Mouse (Mus musculus) cortical plate, adult 2 months (tissue): ENCODE measurements around the gene Urad. TPM values are rescaled to one million over a fixed set of nuclear protein-coding genes. Genes with fewer than 3 reads are reported as not detected.

ENCODE experiments used
- H3K27ac ChIP-seq: fragments of 200-500 bp; 2 replicates; pipeline ENCODE4 v1.5.1; 2012; ENCODE audit warnings: low read length, control low read depth, inconsistent platforms; ENCODE audit not compliant: insufficient read depth
- H3K4me1 ChIP-seq: fragments of 200-500 bp; 2 replicates; pipeline ENCODE4 v1.6.1; 2011; ENCODE audit warnings: low read length; ENCODE audit not compliant: control insufficient read depth, insufficient read depth
- H3K4me3 ChIP-seq: fragments of 200-500 bp; 2 replicates; pipeline ENCODE4 v1.5.1; 2011; ENCODE audit warnings: mild to moderate bottlenecking, low read length, control low read depth; ENCODE audit not compliant: insufficient read depth
- CTCF ChIP-seq: fragments of 200-500 bp; IDR thresholded peaks from 2 replicates; pipeline ENCODE4 v1.5.1; 2011; ENCODE audit warnings: mild to moderate bottlenecking, control low read depth, low read length; ENCODE audit not compliant: insufficient read depth; ENCODE audit errors: extremely low read depth
- POLR2A ChIP-seq: fragments of 200-500 bp; IDR thresholded peaks from 2 replicates; pipeline ENCODE4 v1.6.1; 2011; ENCODE audit warnings: mild to moderate bottlenecking, low read length, control low read depth; ENCODE audit not compliant: insufficient read depth; ENCODE audit errors: extremely low read depth
- polyA plus RNA-seq: library from polyadenylated mRNA; depleted of rRNA; stranded (reverse); fragments of >200 nt; gene quantifications from 2 replicates; pipeline ENCODE4 v1.2.3, GENCODE M21; 2012

The Urad gene
- polyA plus RNA-seq, 1 experiment: not detected

DNA sequence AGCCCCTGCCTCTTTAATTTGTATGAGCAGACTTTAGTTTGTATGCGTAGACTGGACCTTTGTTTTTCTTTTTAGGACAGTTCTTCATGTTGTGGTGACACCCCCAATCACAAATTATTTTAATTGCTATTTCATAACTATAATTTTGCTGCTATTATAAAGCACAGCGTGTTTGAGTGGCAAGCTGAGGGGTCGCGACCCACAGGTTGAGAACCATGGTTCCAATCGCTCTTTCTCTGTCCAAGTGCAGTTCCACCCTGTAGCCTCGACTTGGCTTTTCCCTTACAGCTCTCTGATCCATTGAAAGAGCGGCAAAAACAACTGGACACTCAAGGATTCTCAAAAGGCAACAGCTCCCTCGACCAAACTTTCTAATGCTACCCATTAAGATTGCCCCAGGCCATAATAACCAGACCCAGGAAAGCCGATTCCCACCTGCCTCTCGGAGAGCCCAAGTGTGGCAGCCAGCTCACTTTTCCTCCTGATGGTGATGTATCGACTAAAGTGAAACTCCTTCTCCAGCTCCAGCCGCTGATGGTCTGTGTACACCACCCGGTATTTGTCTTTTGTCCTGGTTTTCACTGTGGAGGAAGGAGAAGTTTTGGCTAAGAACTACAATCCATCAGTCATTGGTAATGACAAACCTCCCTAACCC lies 19.4 kb downstream of the Urad start:
- Histone ChIP-seq H3K4me1 (no peaks in the 10 kb centered on the region), H3K4me3 (no peak overlapping the region), H3K27ac (no peak overlapping the region)
- TF ChIP-seq POLR2A (no peak), CTCF (no peak)

DNA sequence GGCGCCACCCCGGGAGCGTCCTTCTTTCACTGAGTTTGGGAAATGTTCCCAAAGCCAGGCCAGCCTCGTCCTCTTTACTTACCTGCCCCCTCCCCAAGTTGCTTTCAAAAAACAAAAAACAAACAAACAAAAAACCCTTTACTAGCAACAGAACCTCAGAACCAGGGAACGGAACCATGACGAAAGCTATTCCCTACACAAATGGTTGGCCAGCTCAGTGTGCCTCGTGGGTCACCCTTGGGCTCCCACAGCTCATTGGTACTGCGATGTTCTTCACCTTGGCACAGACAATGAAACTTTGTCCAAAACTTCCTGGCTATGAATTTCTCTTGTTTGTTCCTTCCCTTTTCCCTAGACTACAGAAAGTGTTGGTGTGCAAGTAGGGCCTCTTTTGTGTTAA lies 20.1 kb downstream of the Urad start:
- no peak overlapping the region for H3K27ac ChIP-seq
- no peaks in the 10 kb centered on the region for H3K4me1 ChIP-seq

DNA sequence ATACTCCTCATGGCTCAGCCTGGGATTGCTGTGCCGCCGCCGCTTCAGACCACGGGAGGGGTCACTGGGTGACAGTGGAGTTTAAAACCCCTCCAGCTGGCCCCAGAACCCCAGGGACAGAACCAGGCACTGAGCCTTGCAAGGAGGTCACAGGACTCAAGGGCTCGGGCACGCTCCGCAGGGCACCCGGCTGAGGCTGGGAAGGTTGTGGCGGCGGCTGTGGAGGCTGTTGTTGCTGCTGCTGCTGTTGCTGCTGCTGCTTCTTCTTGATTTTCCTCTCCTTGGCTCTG lies 20.5 kb downstream of the Urad start:
- no peaks in the 10 kb centered on the region for H3K4me1 ChIP-seq
- H3K27ac ChIP-seq: no peak overlapping the region
- TF ChIP-seq POLR2A (no peak), CTCF (no peak)
- H3K4me3 ChIP-seq: no peak overlapping the region

More for the DNA sequence above, 20.1 kb downstream of the Urad start:
- TF ChIP-seq CTCF (no peak), POLR2A (no peak)
- H3K4me3 ChIP-seq: no peak overlapping the region

DNA sequence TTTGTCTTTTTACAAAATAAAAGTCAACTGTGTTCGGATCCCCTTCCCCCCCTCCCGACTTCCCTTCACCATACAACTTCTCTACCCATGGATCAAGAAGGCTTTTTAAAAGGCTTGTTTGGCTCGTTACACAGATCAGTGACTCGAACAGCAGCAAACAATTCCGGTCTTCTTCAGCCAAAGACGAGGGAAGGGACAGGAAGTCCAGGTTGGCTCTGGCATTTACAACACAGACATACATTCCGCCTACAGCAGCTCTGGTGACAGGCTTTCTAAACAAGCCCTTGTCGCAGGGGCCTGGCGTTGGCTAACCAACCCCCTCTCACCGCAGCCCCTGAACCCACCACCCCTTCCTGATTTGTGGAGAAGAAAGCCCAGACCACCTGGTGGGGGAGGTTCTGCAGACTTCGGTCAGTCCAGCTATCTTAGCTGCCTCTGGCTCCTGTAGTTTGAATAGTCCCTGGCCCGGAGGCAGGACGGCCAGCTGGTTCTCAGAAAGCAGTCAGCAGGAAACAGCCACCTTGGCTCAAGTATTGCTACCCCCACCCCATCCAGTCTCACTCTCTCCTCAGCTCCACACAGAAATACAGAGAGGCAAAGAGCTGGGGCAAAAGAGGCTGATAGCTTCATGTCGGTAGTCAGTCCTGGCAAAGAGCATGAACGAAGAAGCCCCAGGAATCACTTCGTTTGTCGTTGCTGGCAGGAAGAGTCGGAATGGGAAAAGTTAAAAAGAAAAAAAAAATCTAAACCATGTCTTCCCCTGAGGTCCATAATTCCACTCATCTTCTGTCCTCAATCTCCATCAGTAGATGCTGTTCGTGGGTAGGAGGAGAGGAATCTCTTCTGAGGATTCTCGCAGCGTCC lies 21.1 kb downstream of the Urad start:
- TF ChIP-seq CTCF (no peak), POLR2A (no peak)
- Histone ChIP-seq H3K4me3 (no peak overlapping the region), H3K27ac (no peak overlapping the region), H3K4me1 (no peaks in the 10 kb centered on the region)

DNA sequence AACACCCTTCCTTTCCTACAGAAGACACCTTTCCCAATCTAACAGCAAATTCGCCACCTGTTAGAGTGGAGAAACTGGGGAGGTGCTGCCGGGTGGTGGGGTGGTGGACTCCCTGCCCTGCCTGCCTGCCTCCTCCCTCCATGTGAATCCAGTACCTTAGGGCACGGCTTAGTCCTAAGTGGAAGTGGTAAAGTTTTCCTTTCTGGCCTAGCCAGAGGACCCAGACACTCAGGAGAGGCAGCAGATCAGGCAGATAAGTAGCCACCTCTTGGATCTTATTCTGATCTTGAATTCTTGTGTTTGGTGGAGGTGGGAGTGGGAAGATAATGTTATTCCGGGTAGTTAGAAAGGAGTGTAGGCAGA lies 22.3 kb downstream of the Urad start:
- TF ChIP-seq POLR2A: no peak
- no peak for TF ChIP-seq CTCF
- Histone ChIP-seq H3K4me1 (no peaks in the 10 kb centered on the region), H3K27ac (no peak overlapping the region), H3K4me3 (no peak overlapping the region)

DNA sequence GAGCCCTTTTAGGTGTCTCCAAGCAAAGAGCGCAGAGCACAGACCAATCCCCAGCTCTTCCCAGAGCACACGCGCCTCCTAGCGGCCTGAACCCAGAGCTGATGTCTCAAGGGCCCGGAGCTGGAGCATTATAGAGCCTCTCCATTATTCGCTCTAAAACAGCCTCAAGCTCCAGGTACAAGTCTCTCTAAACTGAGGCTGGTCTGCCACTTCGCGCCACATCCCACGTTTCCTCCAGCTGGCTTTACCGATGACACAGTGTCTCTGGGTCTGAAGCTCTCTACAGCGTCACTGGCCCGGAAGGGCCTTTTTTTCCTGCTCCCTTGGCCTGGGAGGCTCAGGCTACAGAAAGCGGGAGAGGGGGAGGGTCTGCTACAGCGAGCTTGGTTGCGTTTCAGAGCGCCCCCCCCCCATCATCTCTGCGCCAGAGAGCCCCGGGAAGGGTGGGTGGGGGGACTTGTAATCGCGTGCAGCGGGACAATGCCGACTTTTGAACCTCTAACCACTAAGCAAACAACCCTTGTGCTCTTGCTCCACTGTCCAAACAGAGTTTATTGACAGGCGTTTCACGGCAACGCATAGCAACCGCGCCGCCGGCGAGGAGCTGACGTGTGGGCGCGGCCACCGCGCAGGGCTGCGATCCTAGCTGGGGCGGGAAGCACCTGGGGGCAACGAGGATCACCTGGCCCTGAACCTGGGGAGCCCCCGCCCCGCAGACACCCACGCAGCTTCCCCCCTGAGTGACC lies 22.8 kb downstream of the Urad start:
- Histone ChIP-seq H3K27ac (no peak overlapping the region), H3K4me3 (no peak overlapping the region), H3K4me1 (no peaks in the 10 kb centered on the region)
- TF ChIP-seq POLR2A: no peak
- peak; percentile 42 for TF ChIP-seq CTCF

DNA sequence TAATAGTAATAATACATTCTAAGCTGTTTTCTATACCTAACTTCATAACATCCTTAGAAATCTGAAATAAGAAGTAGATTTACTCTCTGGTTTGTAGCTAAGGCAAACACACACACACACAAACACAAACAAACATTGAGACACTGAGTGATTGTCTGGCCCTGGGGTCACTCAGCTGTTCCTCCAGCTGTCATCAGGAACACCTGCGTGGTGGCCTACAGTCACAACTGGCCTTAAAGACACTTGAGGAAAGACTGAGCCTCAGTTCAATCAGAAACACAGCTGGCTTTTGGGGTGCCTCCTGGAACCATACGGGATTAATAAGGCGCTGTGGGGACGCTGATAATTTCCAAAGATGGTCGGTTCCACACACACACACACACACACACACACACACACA lies 25.0 kb downstream of the Urad start:
- Histone ChIP-seq H3K4me1 (no peaks in the 10 kb centered on the region), H3K27ac (no peak overlapping the region), H3K4me3 (no peak overlapping the region)
- TF ChIP-seq CTCF (no peak), POLR2A (no peak)

DNA sequence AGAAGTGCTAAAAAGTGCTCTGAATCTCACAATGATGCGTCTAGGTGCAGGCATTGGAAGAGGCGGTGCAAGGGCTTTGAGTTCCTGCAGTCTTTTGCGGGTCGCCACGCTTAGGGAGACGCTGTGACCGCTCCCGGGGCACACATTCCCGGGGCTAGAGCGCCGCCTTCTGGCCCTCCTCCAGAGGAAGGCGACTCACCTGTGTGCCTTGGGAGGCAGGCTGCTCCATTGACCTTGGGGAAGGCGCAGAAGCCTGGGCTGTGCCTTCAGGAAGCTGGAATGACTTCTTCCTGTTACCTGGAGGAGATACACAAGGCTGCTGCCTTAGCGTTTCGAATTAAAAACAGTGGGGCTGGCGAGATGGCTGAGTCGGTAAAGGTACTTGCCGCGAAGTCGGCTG lies 28.1 kb downstream of the Urad start:
- Histone ChIP-seq H3K27ac (no peak overlapping the region), H3K4me1 (no peaks in the 10 kb centered on the region), H3K4me3 (no peak overlapping the region)
- TF ChIP-seq POLR2A: no peak
- TF ChIP-seq CTCF: no peak

DNA sequence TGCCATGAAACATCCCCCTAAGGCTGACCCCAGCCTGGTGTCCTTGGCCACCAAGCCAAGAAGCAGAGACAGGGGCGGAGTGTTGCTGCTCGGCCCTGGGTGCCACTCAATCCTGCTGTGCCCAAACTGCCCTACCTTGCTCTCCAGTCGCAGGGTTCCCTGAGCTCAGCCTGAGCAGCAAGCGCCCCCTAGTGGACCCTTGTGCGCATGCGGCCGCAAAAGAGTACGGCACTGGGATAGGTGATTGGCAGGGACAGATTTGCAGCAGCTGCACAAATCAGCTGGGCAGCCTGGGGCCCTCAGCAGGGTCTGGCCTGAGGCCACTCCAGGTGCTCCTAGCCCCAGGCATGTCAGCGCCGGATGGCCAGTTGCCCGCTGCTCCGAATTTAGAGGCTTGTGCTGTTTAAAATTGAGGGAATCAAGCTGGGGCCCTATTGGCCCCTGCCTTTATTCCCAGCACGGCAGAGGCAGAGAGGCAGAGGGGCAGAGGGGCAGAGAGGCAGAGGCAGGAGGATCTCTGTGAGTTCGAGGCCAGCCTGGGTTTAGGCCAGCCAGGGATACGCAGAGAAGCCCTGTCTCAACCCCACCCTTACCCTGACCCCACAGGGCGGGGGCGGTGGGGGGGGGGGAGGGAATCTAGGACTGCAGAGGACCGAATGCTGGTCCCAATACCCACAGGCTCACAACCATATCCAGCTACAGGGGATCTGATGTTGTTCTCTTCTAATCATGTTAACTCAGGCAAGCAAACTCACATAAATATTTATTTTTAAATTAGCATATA lies 28.9 kb downstream of the Urad start:
- no peak overlapping the region for H3K27ac ChIP-seq
- H3K4me1 ChIP-seq: no peaks in the 10 kb centered on the region
- TF ChIP-seq POLR2A: no peak
- peak; percentile 67 for TF ChIP-seq CTCF
- H3K4me3 ChIP-seq: no peak overlapping the region
